Mouse (Mus musculus): ENCODE measurements around the gene Adprhl1.

The Adprhl1 gene

DNA sequence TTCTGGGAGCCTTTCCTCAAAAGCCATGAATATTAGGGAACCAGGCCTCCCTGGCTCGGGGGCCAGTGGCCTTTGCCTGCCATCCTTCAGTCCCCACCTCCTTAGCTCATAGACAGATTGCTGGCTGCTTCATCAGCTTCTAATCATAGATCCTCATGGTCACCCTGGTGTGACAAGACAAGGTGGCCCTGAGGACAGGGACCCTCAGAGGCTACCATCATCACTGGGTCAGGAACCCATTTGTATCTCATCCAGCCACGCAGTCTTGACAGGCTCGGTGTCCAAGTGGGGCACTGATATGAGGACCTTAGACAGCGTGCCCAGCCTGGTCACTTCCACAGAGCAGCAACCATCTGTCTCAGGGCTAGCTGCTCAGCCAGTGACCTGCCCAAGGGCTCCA is 23.5 kb downstream of the Adprhl1 start:
- intact Hi-C loops (cut with DNase I), result no loop called here

DNA sequence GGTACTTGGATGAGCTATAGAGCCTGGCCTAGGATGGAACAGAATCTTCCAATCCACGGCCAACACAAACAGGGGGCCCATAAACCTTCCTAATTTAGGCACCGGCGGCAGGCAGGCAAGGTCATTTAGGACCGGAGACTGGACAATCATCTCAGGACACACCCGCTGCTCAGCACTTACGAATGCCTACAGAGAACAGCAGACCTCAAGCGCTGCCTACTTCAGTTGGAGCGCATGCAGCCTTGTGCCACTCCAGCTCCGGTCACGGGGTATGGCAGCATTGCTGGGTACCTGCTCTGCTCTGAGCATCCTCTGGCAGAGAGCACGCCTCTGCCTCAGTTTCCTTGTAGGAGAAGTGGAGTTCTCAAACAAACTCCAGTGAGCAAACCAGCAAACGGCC is 24.2 kb downstream of the Adprhl1 start:
- intact Hi-C loops (cut with DNase I), result no loop called here

DNA sequence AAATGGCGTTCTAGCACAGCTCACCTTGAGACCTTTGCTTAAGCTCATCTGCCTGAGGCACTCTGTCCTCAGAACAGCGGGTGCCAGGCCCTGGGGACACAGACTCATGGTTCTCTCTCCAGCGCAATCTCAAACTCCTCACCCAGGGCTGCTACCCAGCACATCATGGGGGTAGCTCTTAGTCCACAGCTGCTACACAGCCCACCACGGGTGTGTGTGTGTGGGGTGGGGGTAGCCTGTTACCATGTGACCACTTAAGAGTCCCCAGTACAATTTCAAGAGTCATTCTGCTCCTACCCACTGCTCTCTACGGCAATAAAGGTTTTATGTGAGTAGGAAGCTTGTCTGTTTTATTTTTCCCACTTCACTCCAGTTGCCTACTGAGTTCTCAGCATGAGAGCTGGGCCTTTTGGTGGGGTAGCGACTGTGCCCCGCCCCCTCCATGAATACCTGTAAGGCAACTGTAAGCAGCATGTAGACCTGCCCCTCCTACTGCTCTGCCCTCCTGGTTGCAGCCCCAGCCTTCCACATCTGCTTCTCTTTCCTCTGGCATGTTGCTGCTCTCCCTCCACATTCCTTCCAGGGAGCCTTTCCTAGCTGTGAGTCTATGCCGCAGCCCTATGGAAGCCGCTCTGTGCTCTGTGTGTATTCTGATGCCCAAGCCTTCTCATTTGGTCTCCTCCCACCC is 24.9 kb downstream of the Adprhl1 start:
- intact Hi-C loops (cut with DNase I), result no loop called here

DNA sequence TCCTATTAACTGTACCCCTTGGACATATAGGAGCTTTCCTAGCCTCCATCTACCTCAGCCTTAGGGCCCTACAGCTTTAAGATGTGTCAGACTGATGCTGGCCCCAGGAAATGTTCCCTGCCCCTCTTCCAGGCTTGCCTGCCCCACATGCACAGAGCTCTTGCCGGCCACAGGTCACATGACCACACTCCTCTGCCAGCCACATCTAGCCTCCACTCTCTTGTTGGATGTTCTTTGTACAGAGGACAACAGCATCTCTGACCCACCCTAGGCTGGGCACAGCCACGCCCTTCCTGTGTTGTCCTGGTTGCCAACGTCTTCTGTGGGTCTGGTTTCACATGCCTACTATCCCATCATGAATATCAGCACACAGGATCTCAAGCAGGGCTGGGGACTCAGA is 26.8 kb downstream of the Adprhl1 start:
- intact Hi-C loops (cut with DNase I), result no loop called here

DNA sequence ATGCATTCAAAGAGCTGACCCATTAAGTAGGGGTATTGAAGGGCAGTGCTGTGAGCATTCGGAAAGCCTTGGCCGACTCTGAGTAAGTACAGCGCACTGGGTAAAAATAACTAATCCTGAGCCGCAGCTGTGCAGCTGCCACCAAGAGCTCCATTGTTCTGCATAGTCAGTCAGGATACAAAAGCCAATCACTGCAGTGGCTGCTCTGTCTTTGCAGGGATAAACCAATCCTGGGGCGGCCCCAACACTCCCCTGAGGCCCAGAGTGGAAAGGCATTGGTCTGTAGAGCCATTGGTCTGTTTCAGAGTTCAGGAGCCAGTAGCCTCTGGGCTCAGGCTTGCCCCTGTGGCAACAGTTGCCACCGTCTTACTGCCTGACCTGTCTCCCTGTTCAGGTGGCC is 27.7 kb downstream of the Adprhl1 start:
- intact Hi-C loops (cut with DNase I), result no loop called here

DNA sequence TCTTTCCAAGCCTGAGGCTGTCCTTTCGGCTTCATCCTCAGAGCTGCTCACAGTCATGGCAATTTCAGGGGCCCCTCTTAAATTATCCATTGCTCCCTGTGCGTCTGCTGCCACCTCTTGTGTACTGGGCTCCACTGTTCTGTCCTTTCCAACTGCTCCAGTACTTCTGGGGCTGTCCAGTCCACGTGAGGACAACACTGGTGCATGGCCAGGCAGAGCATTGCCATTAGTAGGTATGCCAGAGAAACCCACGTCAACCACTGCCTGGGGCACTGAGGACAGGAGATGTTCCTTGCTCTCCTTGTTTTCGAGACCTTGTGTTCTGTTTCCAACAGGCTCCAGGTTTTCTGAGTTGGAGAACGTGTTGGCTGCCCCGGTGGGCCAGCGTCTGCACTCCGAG is 29.5 kb downstream of the Adprhl1 start:
- intact Hi-C loops (cut with DNase I), result no loop called here

DNA sequence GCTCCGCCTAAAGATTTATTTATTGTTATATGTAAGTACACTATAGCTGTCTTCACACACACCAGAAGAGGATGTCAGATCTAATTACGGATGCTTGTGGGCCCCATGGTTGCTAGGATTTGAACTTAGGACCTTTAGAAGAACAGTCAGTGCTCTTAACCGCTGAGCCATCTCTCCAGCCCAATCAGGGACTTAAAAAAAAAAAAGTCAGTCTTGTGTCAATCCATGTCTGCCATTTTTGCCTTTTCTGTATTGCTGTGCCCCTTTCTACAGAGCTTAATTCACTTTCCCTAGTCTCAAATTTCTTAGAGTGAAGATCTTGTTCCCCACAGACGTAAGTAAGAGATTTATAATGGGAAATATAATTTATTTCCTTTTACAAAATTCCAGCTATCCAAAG is 35.5 kb downstream of the Adprhl1 start:
- intact Hi-C loops (cut with DNase I), result no loop called here

DNA sequence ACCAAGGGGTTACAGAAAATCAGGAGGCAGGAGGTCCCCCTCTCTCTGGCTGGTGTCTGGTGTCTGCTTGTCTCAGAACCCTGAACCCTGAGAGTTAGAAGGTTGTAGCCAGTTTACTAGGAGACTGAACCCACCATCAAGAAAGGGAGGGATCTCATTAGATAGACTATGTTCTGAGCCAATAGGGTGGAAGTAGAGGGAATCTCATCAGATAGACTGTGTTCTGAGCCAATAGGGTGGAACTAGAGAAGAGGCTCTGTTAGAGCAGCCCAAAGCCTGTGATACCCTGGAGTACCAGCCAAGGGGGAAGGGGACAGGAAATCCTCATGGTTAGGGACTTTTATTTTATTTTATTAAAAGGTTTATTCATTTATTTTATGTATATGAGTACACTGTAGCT is 36.0 kb downstream of the Adprhl1 start:
- intact Hi-C loops (cut with DNase I), result no loop called here

DNA sequence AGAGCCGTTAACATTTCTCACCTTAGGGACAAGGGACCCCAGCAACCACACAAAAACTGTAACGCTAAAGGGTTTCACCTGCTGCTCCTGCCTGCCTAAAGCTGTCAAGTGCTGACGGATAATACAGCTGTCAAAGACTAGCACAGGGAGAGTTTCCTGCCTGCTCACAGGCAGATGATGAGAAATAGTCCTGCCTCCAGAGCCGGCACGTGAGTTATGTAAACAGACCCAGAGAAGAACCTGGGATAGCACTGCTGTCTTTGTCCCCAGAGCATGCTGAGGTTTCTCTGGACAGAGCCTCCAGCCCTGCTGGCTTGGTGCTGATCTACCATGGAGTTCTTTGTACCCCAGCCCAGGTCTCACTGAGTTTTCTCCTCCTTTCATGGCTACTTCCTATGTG is 36.9 kb downstream of the Adprhl1 start:
- intact Hi-C loops (cut with DNase I), result no loop called here

DNA sequence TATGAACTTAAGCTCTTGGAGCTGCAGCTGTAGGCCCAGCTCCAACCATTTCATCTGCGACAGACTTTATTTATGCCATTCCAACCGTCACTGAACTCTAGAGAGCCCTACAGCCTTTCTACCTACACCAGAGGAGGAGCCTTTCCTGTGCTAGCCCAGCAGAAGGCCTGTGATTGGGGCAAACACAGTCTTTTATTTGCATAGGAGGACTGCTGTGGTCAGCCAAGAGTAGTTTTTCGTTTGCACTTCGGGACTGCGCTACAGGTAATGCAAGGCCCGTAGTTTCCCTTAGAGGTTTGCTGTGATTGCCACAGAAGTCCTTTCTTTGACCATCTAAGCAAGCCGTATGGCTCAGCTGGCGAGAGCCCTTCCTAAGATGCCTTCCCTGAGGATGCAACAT is 37.6 kb downstream of the Adprhl1 start:
- intact Hi-C loops (cut with DNase I), result no loop called here

DNA sequence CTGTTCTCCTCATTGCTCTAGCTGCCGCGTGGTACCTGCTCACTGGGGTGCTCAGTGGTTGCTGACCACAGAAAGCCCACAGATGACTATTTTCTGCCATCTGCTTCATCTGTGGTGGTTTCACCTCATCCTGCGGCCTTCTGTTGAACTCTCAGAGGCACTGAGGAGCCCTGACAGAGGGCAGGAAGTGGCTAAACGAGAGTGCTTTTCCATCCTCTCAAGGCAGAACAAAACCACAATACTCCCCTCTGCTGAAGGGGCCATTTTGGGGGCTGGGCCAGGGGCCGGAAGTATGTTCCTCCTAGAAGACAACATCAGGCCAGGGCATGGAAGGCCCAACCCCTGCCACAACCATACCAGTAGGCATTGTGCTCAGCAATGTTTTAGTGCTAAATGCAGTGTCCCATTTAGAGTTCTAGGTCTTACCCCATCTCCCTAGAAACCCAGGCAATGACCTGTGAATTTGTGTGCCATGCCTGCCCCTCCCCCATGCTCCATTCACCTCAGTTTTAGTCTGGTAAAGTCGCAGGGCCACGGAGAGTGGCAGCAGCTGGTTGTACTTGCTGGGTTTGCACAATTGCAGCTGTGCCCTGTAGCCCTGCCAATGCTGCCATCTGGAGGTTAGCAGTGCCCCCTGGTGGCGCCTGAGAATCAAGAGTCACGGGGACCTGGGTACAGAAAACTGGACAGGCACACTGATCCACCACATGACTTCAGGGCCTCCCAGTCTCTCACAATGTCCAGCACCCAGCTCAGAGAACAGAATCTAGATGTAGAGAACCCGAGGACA is 40.3 kb downstream of the Adprhl1 start:
- intact Hi-C loops (cut with DNase I), result loop anchor here (5.0 kb wide), 2 partner anchors 236 to 316 kb away; no protein-coding TSS in a partner anchor

DNA sequence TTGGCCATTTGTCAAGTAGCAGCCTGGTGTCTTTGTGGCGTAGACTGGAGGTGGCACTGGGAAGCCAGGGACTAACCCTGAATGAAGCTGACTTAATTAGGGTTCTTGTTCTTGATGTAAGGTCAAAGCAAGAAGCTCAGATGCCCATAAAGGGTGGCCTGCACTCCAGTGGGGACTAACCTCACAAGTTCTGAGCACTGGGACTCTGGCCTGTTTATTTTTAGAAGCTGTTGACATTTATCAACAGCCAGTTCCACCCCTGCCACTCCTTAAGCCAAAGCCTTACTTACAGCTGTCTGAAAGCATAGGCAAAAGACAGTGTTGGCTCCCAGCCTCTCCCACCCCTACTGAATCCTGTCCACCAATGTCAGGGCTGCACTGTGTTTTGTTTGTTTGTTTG is 44.2 kb downstream of the Adprhl1 start:
- intact Hi-C loops (cut with DNase I), result loop anchor here (5.0 kb wide), 4 partner anchors 47 to 312 kb away; no protein-coding TSS in a partner anchor

DNA sequence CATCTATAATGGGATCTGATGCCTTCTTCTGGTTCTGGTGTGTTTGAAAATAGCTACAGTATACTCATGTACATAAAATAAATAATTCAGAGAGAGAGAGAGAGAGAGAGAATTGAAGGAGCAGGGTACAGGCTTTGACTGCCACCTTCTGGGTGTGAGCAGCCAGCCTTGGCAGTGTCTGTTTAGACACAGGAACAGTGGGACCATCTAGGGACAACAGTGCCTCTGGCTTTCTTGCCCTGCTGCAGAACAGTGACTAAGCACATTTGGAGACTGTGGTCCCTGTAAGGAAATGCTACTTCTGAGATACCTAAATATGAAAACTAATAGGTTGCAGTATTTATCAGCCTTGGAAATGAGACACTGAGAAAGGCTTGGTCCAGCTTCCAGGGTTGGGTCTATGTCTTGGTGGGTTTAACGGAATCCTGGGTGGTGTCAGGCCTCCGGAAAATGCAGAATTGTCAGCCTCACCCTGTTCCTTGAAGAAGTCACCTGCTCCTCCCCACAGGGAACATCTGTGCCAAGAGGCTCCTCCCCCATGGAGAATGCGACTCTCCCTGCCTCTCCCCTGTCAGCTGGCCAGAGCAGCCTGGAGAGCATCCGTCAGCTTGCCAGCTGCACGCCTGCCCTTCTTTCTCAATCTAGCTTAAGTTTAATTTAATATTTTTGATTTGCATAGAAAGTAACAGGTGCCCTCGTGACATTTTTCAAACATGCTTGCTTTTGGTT is 45.2 kb downstream of the Adprhl1 start:
- intact Hi-C loops (cut with DNase I), result loop anchor here (5.0 kb wide), 2 partner anchors 46 to 61 kb away; no protein-coding TSS in a partner anchor

DNA sequence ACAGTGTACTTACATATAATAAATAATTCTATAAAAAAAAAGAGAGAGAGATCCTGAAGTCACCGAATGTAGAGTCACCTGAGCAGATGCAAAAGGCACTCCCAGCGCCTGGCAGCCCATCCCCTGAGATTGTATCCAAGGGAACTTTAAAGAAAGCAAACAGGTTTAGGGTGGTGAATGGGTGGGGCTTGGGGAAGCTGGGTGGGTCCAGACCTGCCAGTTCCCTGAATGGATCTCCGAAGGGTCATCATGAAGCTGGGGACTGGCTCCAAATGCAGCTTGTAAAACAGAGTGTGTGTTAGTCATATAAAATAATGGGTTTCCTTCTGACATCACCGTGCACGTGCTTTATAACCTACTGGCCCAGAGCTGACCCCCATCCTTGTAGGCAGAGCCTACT is 47.7 kb downstream of the Adprhl1 start:
- intact Hi-C loops (cut with DNase I), result loop anchor here (5.0 kb wide), 2 partner anchors 44 to 59 kb away; no protein-coding TSS in a partner anchor

DNA sequence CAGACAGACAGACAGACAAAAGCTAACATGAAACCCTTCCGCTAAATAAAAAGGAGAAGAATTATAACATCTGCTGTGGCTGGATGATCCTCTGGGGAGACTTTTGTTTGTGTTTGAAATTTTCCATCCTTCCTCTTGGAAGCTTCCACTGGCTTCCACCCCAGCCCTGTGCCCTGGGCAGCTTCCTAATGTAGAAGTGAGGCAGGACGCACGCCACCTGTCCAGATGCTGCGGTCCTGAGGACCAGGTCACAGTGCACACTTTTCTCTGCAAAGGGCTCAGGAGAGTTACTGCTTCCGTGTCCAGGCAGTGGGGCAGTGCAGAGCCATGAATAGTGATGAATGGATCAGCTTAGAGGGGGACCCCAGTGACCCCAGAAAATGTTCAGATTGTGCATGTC is 48.7 kb downstream of the Adprhl1 start:
- intact Hi-C loops (cut with DNase I), result loop anchor here (5.0 kb wide), 2 partner anchors 43 to 58 kb away; no protein-coding TSS in a partner anchor

DNA sequence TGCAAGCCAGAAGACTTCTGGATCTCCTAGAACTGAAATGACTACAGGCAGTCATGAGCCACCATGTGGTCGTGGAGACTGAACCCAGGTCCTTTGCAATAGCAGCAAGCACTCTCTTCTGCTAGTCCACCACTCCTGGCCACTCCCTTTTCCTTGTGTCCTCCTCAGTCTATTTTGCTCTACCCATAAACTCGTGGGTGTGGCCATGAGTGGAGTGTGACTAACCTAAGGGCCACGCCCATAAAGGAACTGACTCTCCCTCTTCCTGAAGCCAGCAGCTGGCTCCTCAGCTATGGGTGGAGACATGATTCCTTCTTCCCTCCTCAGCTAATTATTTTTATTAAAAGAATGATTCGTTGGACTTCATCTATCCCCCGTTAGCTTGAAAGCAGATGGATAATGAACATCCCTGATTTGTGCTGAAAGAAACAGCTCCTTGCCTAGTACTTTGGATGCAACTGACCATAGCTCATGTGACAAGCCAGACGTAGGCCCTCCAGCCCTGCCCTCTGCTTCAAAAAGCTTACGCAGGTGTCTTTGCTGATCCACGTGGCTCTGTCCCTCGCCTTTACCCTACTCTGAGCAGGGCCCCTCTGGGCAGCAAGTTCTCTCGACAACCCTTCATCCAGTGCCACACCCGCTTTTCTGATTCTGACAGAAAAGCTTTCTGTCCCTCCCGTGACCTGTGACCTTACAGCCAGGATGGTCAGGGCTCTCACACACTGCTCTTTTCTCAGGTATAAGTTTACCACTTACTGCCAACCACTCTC is 49.4 kb downstream of the Adprhl1 start:
- intact Hi-C loops (cut with DNase I), result loop anchor here (5.0 kb wide), 2 partner anchors 42 to 57 kb away; no protein-coding TSS in a partner anchor

DNA sequence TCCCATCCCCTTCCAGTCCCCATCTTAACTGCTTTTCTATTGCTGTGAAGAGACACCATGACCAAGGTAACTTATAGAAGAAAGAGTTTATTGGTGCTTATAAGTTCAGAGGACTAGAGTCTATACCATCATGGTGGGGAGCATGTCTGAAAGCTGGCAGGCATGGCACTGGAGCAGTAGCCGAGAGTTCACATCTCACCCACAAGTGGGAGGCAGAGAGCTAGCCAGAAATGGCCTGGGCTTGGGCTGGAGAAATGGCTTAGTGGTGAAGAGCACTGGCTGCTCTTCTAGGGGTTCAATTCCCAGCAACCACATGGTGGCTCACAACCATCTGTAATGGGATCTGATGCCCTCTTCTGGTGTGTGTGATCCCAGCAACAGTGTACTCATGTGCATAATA is 50.5 kb downstream of the Adprhl1 start:
- intact Hi-C loops (cut with DNase I), result no loop called here

DNA sequence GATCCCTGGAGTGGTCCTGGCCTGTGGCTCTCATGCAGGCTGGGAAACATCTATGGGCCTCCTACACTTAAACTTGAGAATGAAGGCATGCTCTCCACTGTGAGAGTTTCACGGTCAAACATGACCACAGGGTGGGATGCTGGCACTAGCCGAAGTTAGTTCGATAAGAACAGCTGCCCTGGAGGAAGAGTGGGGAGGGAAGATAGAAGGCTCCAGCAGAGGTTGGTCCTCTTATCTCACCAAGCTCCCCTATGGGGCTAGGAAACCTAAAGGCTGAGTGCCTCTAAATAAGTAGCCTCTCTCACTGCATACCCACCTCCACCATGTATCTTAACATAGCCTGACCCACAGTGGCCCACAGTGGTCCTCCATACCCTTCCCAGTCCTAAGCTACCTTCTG is 51.2 kb downstream of the Adprhl1 start:
- intact Hi-C loops (cut with DNase I), result no loop called here

DNA sequence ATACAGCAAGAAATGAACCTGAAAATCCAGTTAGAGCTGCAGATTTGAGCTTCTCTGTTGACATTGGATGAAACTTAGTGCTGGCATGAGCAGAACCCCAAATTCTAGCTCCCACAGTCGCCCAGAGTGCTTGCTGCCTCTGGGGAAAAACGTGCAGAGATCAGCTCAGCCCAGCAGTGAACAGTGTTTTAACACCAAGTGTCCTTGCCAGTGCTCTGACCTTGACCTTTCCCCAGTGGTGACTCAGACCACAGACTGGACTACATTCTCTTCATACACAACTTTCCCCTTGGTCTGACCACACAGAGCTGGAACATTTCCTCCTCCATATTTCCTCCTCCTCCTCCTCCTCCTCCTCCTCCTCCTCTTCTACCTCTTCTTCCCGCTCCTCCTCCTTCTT is 51.9 kb downstream of the Adprhl1 start:
- intact Hi-C loops (cut with DNase I), result no loop called here

DNA sequence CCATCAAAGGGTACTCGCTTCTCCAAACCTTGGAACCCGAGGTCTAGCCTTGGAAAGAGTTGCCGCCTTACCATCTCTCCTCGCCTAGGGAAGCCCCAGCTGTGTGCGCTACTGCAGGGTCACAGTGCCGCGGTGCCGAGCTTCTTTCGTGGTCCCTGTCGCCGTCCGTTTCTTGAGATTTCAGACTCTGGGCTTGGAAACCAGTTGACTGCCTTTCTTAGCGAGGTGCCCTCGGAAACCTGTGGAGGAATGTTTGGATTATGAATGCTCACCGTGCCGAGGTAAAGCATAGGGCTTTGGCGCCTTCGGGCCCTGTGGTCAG is 53.0 kb downstream of the Adprhl1 start:
- intact Hi-C loops (cut with DNase I), result no loop called here

DNA sequence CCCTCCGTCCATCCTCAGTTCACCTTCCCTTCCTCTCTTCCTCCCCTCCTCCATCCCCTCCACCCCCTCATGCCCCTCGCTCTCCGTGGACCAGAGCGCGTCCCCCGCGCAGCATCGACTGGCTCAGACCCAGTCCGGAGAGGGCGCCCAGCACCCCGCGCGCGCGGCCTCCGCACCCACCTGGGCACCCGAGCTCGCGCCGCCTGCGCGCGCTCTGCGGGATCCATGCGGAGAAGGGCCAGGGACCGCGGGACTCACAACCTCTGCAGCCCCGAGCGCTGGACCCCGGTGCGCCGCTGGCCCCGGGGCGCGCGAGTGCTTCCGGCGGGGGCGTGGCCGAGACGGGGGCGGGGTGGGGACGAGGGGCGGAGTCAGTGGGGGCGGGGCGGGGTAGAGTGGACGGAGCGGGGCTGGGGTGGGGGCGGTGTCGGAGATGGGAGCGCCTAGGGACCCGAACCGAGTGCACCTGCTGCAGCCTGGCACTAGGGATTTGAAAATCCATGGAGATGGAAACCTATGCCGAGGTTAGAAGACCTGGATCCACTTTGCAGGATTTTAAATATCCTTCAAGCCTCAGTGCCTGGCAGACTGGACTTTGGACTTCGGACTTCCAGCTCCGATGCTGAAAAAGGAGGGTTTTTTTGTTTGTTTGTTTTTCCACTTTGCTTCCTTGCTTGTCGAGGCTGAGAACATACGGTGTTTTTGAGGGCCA is 53.5 kb downstream of the Adprhl1 start, which contains the start of gene Grtp1:
TSS of gene Grtp1 (minus strand) at position 320 of the 712 bp plus-strand sequence.
- intact Hi-C loops (cut with DNase I), result no loop called here
